Mouse (Mus musculus) ES-E14 (cell line): Measurements from ENCODE around the gene Arhgap29. TPM values are rescaled to one million over a fixed set of nuclear protein-coding genes. Genes with fewer than 3 reads are reported as not detected.

Experiments used
- DNase-seq: peaks from one replicate; pipeline ENCODE4 v3.0.0-alpha.2; 2013; ENCODE audit warnings: low read depth, low spot score
- H3K27ac ChIP-seq: 2 replicates; pipeline ENCODE4 v1.5.1; 2012; ENCODE audit warnings: low read depth, mild to moderate bottlenecking, low read length, moderate library complexity, mixed read lengths; ENCODE audit not compliant: poor library complexity, insufficient read depth, severe bottlenecking
- H3K36me3 ChIP-seq: 2 replicates; pipeline ENCODE4 v1.6.1; 2012; ENCODE audit warnings: mild to moderate bottlenecking, low read length, moderate library complexity, mixed read lengths; ENCODE audit not compliant: control insufficient read depth, poor library complexity, insufficient read depth, severe bottlenecking
- H3K4me1 ChIP-seq, 2 experiments: fragments of 150-350 bp in 1 of 2; sonication (generic) in 1 of 2; 2 replicates each; pipeline ENCODE4 v1.6.1; 2012; ENCODE audit warnings: low read length in 2 of 2, mild to moderate bottlenecking in 1 of 2, mixed read lengths in 1 of 2; ENCODE audit not compliant: control insufficient read depth in 2 of 2, insufficient read depth in 2 of 2, poor library complexity in 1 of 2
- H3K4me3 ChIP-seq, 2 experiments: fragments of 150-350 bp in 1 of 2; sonication (generic) in 1 of 2; 2 replicates each; pipeline ENCODE4 v1.5.1; 2012; ENCODE audit warnings: low read length in 2 of 2, low read depth in 1 of 2, mild to moderate bottlenecking in 1 of 2, mixed read lengths in 1 of 2; ENCODE audit not compliant: insufficient read depth in 1 of 2, poor library complexity in 1 of 2, severe bottlenecking in 1 of 2
- H3K9ac ChIP-seq: 2 replicates; pipeline ENCODE4 v1.6.1; 2012; ENCODE audit warnings: low read depth, mild to moderate bottlenecking, low read length, mixed read lengths; ENCODE audit not compliant: poor library complexity, insufficient read depth, severe bottlenecking
- H3K9me3 ChIP-seq: fragments of 150-350 bp; sonication (generic); 2 replicates; pipeline ENCODE4 v1.6.1; 2012; ENCODE audit warnings: low read depth, mild to moderate bottlenecking, low read length; ENCODE audit not compliant: control insufficient read depth, insufficient read depth
- CHD2 ChIP-seq: IDR thresholded peaks from 2 replicates; pipeline ENCODE4 v1.6.1; 2014; ENCODE audit warnings: mild to moderate bottlenecking, low read depth, low read length, inconsistent platforms
- HCFC1 ChIP-seq: IDR thresholded peaks from 2 replicates; pipeline ENCODE4 v1.6.1; 2012; ENCODE audit warnings: low read length, inconsistent platforms, borderline replicate concordance; ENCODE audit not compliant: insufficient read depth
- MAFK ChIP-seq: IDR thresholded peaks from 2 replicates; pipeline ENCODE4 v1.6.1; 2014; ENCODE audit warnings: mild to moderate bottlenecking, low read depth, low read length, inconsistent platforms; ENCODE audit not compliant: insufficient read depth
- ZC3H11A ChIP-seq: IDR thresholded peaks from 2 replicates; pipeline ENCODE4 v1.6.1; 2012; ENCODE audit warnings: low read depth, mild to moderate bottlenecking, inconsistent platforms, low read length, borderline replicate concordance
- ZNF384 ChIP-seq: IDR thresholded peaks from 2 replicates; pipeline ENCODE4 v1.6.1; 2012; ENCODE audit warnings: low read depth, low read length, inconsistent platforms
- in situ Hi-C, 2 experiments: fragments of 600-800 bp; cut with MboI; formaldehyde crosslinking; loops; one replicate each; pipeline ENCODE4 v1.15.1; 2025; ENCODE audit warnings: low sequenced_read_pairs in 2 of 2, inconsistent platforms in 1 of 2; ENCODE audit not compliant: unreplicated experiment in 2 of 2
- total RNA-seq: library from RNA; depleted of rRNA; stranded (reverse); fragments of 300-350 nt; gene quantifications from 2 replicates; pipeline ENCODE4 v1.2.3, GENCODE M21; 2012

Gene Arhgap29
- total RNA-seq, 1 experiment: 25.1 TPM

- no peak overlapping the region for H3K27ac ChIP-seq
- no peaks in the 10 kb centered on the region for H3K36me3 ChIP-seq
- DNase-seq: no peak
- no peak overlapping the region for H3K9ac ChIP-seq
- TF ChIP-seq MAFK (no peak), ZNF384 (no peak), HCFC1 (no peak), CHD2 (no peak), ZC3H11A (no peak)
- H3K9me3 ChIP-seq: no peaks in the 10 kb centered on the region
- H3K4me1 ChIP-seq: peaks cover 0 to 2% of the 10 kb centered on the region in 2 experiments; a peak in 1 of 4 replicates
- in situ Hi-C loops: no loop called here
- H3K4me3 ChIP-seq: no peak overlapping the region
These were observed 88.2 kb downstream of the Arhgap29 start for GRCm38 (mm10) chr3:122040522-122040921.

DNA sequence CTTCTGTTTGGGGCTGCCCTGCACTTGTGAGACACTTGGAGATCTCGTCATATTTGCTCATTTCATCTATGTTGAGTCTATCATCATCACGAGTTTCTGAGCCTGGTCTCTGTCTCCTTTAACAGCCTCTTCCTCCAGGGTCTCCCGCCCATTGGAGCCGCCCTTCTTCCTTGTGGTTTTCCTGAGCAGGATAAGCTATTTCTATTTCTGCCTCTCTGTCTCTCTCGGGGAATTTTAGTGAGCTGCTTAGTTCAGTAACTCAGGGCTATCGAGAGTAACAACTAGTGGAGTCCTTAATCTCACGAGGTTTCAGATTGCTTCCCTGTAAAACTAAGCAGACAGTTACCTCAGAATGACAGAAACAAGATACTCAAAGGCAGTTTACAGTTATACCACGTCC is 90.8 kb downstream of the Arhgap29 start:
- no peak overlapping the region for H3K4me3 ChIP-seq

GRCm38 (mm10) chr3:122043799-122044547 is 91.6 kb downstream of the Arhgap29 start, which contains the start of gene Abca4:
Gene Abca4 (plus strand): TSS chr3:122044443.
- Histone ChIP-seq H3K9ac (no peak within 1 kb of the TSS), H3K9me3 (no peaks in the 10 kb centered on the region), H3K36me3 (no peaks in the 10 kb centered on the region), H3K27ac (no peak within 1 kb of the TSS), H3K4me1 (peaks cover 3 to 20% of the 10 kb centered on the region in 2 experiments; a peak in 3 of 4 replicates), H3K4me3 (no peak within 1 kb of the TSS)
- TF ChIP-seq MAFK: no peak
- no peak for TF ChIP-seq ZC3H11A
- no peak for TF ChIP-seq CHD2
- no peak for TF ChIP-seq HCFC1
- no peak for TF ChIP-seq ZNF384
- in situ Hi-C loops: no loop called here
- no peak for DNase-seq

More for the DNA sequence above, 90.8 kb downstream of the Arhgap29 start:
- Histone ChIP-seq H3K36me3 (no peaks in the 10 kb centered on the region), H3K27ac (no peak overlapping the region), H3K9ac (no peak overlapping the region), H3K9me3 (no peaks in the 10 kb centered on the region), H3K4me1 (peaks cover 0 to 17% of the 10 kb centered on the region in 2 experiments; a peak in 2 of 4 replicates)
- in situ Hi-C loops: no loop called here
- TF ChIP-seq CHD2: no peak
- no peak for TF ChIP-seq MAFK
- no peak for TF ChIP-seq ZNF384
- TF ChIP-seq ZC3H11A: no peak
- no peak for TF ChIP-seq HCFC1
- DNase-seq: no peak

- in situ Hi-C loops: no loop called here
- DNase-seq: no peak
- no peak overlapping the region for H3K27ac ChIP-seq
These were observed 93.9 kb downstream of the Arhgap29 start for GRCm38 (mm10) chr3:122046187-122046620.

GRCm38 (mm10) chr3:122047402-122047801 is 95.1 kb downstream of the Arhgap29 start:
- Histone ChIP-seq H3K36me3 (no peaks in the 10 kb centered on the region), H3K9ac (no peak overlapping the region), H3K9me3 (no peaks in the 10 kb centered on the region), H3K27ac (no peak overlapping the region), H3K4me3 (no peak overlapping the region), H3K4me1 (peaks cover 4 to 28% of the 10 kb centered on the region in 2 experiments; a peak in 3 of 4 replicates)
- DNase-seq: no peak
- TF ChIP-seq ZC3H11A: no peak
- in situ Hi-C loops: no loop called here

More at GRCm38 (mm10) chr3:122046187-122046620, 93.9 kb downstream of the Arhgap29 start:
- peaks cover 4 to 28% of the 10 kb centered on the region in 2 experiments; a peak in 3 of 4 replicates for H3K4me1 ChIP-seq
- no peak overlapping the region for H3K4me3 ChIP-seq
- no peaks in the 10 kb centered on the region for H3K9me3 ChIP-seq
- no peak overlapping the region for H3K9ac ChIP-seq
- no peaks in the 10 kb centered on the region for H3K36me3 ChIP-seq
- TF ChIP-seq MAFK: no peak
- TF ChIP-seq ZNF384: no peak
